Mouse (Mus musculus): ENCODE results near the gene Cfap52.

DNA sequence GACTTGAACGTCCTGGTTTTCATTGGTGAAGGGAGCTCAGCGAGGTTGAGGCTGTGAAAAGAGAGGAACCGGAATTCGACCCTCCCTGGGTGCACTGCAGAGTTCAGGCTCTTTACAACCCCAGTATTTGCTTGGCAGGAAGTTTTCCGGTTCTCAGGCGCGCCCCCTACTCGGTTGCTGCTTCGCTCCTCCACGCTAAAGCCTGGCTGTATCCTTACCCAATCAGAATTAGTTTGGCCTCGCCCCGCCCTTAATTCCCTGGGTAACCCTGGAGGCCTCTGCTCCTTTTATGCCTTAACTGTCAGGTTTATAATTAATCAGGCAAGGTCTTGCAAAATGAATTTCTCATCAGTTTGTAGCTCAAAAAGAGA, 42.7 kb downstream of the Cfap52 start:
- TF ChIP-seq CTCF (IDR thresholded peaks at IDR 0.05): peak; percentile 60
- no peak for TF ChIP-seq EP300 (IDR thresholded peaks at IDR 0.05)

Measured in lung, postnatal 0 days (tissue).